Mouse (Mus musculus) embryonic facial prominence, embryonic 12.5 days (tissue): ENCODE results near the gene Lgmn. TPM values are rescaled to one million over a fixed set of nuclear protein-coding genes. Genes with fewer than 3 reads are reported as not detected.

Experiments used
- ATAC-seq: fragments of 200-750 bp; cut with Nextera tagmentation; 2 replicates; pipeline ENCODE4 v1.8.0; 2017; ENCODE audit not compliant: insufficient number of reproducible peaks, insufficient read depth, low FRiP score, low TSS enrichment
- H3K27ac ChIP-seq: fragments of 300-500 bp; sonication (generic); 2 replicates; pipeline ENCODE4 v1.5.1; 2016; ENCODE audit warnings: mild to moderate bottlenecking
- H3K27me3 ChIP-seq: fragments of 300-500 bp; sonication (generic); 2 replicates; pipeline ENCODE4 v1.6.1; 2016; ENCODE audit warnings: mild to moderate bottlenecking, moderate library complexity
- H3K36me3 ChIP-seq: fragments of 300-500 bp; sonication (generic); 2 replicates; pipeline ENCODE4 v1.6.1; 2016; ENCODE audit warnings: mild to moderate bottlenecking
- H3K4me1 ChIP-seq: fragments of 300-500 bp; sonication (generic); 2 replicates; pipeline ENCODE4 v1.6.1; 2016
- H3K4me2 ChIP-seq: fragments of 300-500 bp; sonication (generic); replicated peaks from 2 replicates; pipeline ENCODE4 v1.6.1; 2016; ENCODE audit warnings: mild to moderate bottlenecking, moderate library complexity
- H3K4me3 ChIP-seq: fragments of 300-500 bp; sonication (generic); 2 replicates; pipeline ENCODE4 v1.5.1; 2016; ENCODE audit warnings: mild to moderate bottlenecking
- H3K9ac ChIP-seq: fragments of 300-500 bp; sonication (generic); 2 replicates; pipeline ENCODE4 v1.6.1; 2016; ENCODE audit warnings: mild to moderate bottlenecking, moderate library complexity
- H3K9me3 ChIP-seq: fragments of 300-500 bp; sonication (generic); 2 replicates; pipeline ENCODE4 v1.6.1; 2016; ENCODE audit warnings: mild to moderate bottlenecking, moderate library complexity
- WGBS: fragments of 180-500 bp; shearing (Covaris S2); methylation state at CpG from one replicate; pipeline ENCODE4 v1.1.7; 2016; 5-methylcytosine and 5-hydroxymethylcytosine counted together
- polyA plus RNA-seq: library from polyadenylated mRNA; unstranded; fragments of >200 nt; fragmentation: Nextera tagmentation; extraction: Ambion mirVana; gene quantifications from 2 replicates; pipeline ENCODE4 v1.2.1, GENCODE M21; 2016

The Lgmn gene
- polyA plus RNA-seq, 1 experiment from 2014 or later, result 70.6 TPM

GRCm38 (mm10) chr12:102365016-102365415, 74.6 kb downstream of the Lgmn start:
- ATAC-seq, result no peak

GRCm38 (mm10) chr12:102361189-102362161, 78.1 kb downstream of the Lgmn start:
- Histone ChIP-seq H3K36me3 (0 out of 2 replicates have a peak, but pooled peaks cover 4% of the 10 kb centered on the region), H3K4me2 (no peak overlapping the region), H3K27ac (no peak overlapping the region), H3K9ac (no peak overlapping the region), H3K27me3 (no peaks in the 10 kb centered on the region), H3K9me3 (0 out of 2 replicates have a peak, but pooled peaks cover 2% of the 10 kb centered on the region), H3K4me3 (no peak overlapping the region), H3K4me1 (no peaks in the 10 kb centered on the region)
- WGBS, result 88% methylated on average over 10 of the region's 10 CpGs
- ATAC-seq, result no peak

More at GRCm38 (mm10) chr12:102365016-102365415, 74.6 kb downstream of the Lgmn start:
- no peak overlapping the region for H3K9ac ChIP-seq
- H3K4me1 ChIP-seq, result peaks cover 20% of the 10 kb centered on the region
- no peak overlapping the region for H3K4me2 ChIP-seq
- no peaks in the 10 kb centered on the region for H3K9me3 ChIP-seq
- 92% methylated on average over 7 of the region's 7 CpGs for WGBS
- H3K27me3 ChIP-seq, result no peaks in the 10 kb centered on the region
- H3K36me3 ChIP-seq, result no peaks in the 10 kb centered on the region
- H3K4me3 ChIP-seq, result no peak overlapping the region
- no peak overlapping the region for H3K27ac ChIP-seq

- 0 out of 2 replicates have a peak, but pooled peaks cover 2% of the 10 kb centered on the region for H3K9me3 ChIP-seq
- no peak overlapping the region for H3K9ac ChIP-seq
- no peak for ATAC-seq
- H3K4me3 ChIP-seq, result no peak overlapping the region
- no peaks in the 10 kb centered on the region for H3K4me1 ChIP-seq
- 0 out of 2 replicates have a peak, but pooled peaks cover 4% of the 10 kb centered on the region for H3K36me3 ChIP-seq
- H3K27ac ChIP-seq, result no peak overlapping the region
- 95% methylated on average over 4 of the region's 4 CpGs for WGBS
- no peak overlapping the region for H3K4me2 ChIP-seq
- H3K27me3 ChIP-seq, result no peaks in the 10 kb centered on the region
These were observed 80.2 kb downstream of the Lgmn start for GRCm38 (mm10) chr12:102359390-102359789.

- H3K4me3 ChIP-seq, result no peak overlapping the region
- 77% methylated on average over 1 of the region's 1 CpGs for WGBS
- no peak overlapping the region for H3K9ac ChIP-seq
- H3K27me3 ChIP-seq, result no peaks in the 10 kb centered on the region
- H3K36me3 ChIP-seq, result 0 out of 2 replicates have a peak, but pooled peaks cover 4% of the 10 kb centered on the region
- ATAC-seq, result no peak
- 0 out of 2 replicates have a peak, but pooled peaks cover 2% of the 10 kb centered on the region for H3K9me3 ChIP-seq
- H3K4me2 ChIP-seq, result no peak overlapping the region
- H3K27ac ChIP-seq, result no peak overlapping the region
- H3K4me1 ChIP-seq, result no peaks in the 10 kb centered on the region
These were observed 82.8 kb downstream of the Lgmn start for GRCm38 (mm10) chr12:102356781-102357180.

- no peaks in the 10 kb centered on the region for H3K27me3 ChIP-seq
- H3K4me1 ChIP-seq, result no peaks in the 10 kb centered on the region
- 0 out of 2 replicates have a peak, but pooled peaks cover 4% of the 10 kb centered on the region for H3K36me3 ChIP-seq
- H3K27ac ChIP-seq, result no peak overlapping the region
- H3K9ac ChIP-seq, result no peak overlapping the region
- H3K9me3 ChIP-seq, result 0 out of 2 replicates have a peak, but pooled peaks cover 2% of the 10 kb centered on the region
- H3K4me2 ChIP-seq, result no peak overlapping the region
- H3K4me3 ChIP-seq, result no peak overlapping the region
- no peak for ATAC-seq
These were observed 83.8 kb downstream of the Lgmn start for GRCm38 (mm10) chr12:102355784-102356183.

- 88% methylated on average over 10 of the region's 10 CpGs for WGBS
- Histone ChIP-seq H3K9ac (no peak overlapping the region), H3K36me3 (0 out of 2 replicates have a peak, but pooled peaks cover 2% of the 10 kb centered on the region), H3K27ac (no peak overlapping the region), H3K9me3 (no peaks in the 10 kb centered on the region), H3K27me3 (no peaks in the 10 kb centered on the region), H3K4me2 (no peak overlapping the region), H3K4me1 (no peaks in the 10 kb centered on the region), H3K4me3 (no peak overlapping the region)
- ATAC-seq, result no peak
These were observed 85.3 kb downstream of the Lgmn start for GRCm38 (mm10) chr12:102354126-102354984.

GRCm38 (mm10) chr12:102350997-102351396, 88.6 kb downstream of the Lgmn start:
- WGBS, result 81% methylated on average over 1 of the region's 1 CpGs

GRCm38 (mm10) chr12:102348447-102348846, 91.2 kb downstream of the Lgmn start:
- Histone ChIP-seq H3K36me3 (no peaks in the 10 kb centered on the region), H3K9me3 (no peaks in the 10 kb centered on the region), H3K4me3 (no peak overlapping the region), H3K27me3 (no peaks in the 10 kb centered on the region), H3K4me1 (peaks cover 11% of the 10 kb centered on the region; the same call in 1 of the 2 replicates), H3K9ac (no peak overlapping the region), H3K4me2 (no peak overlapping the region), H3K27ac (no peak overlapping the region)
- ATAC-seq, result no peak
- WGBS, result 92% methylated on average over 6 of the region's 6 CpGs

More at GRCm38 (mm10) chr12:102350997-102351396, 88.6 kb downstream of the Lgmn start:
- H3K9ac ChIP-seq, result no peak overlapping the region
- no peaks in the 10 kb centered on the region for H3K9me3 ChIP-seq
- no peak overlapping the region for H3K4me3 ChIP-seq
- no peak overlapping the region for H3K4me2 ChIP-seq
- no peaks in the 10 kb centered on the region for H3K36me3 ChIP-seq
- no peak overlapping the region for H3K27ac ChIP-seq
- no peaks in the 10 kb centered on the region for H3K4me1 ChIP-seq
- H3K27me3 ChIP-seq, result no peaks in the 10 kb centered on the region
- no peak for ATAC-seq

- ATAC-seq, result no peak
- no peaks in the 10 kb centered on the region for H3K36me3 ChIP-seq
- H3K27me3 ChIP-seq, result no peaks in the 10 kb centered on the region
- WGBS, result 11% methylated on average over 1 of the region's 1 CpGs
- H3K4me3 ChIP-seq, result no peak overlapping the region
- H3K9ac ChIP-seq, result no peak overlapping the region
- no peaks in the 10 kb centered on the region for H3K9me3 ChIP-seq
- H3K4me1 ChIP-seq, result peaks cover 11% of the 10 kb centered on the region; the same call in 1 of the 2 replicates
- H3K27ac ChIP-seq, result no peak overlapping the region
- H3K4me2 ChIP-seq, result no peak overlapping the region
These were observed 93.1 kb downstream of the Lgmn start for GRCm38 (mm10) chr12:102346507-102346906.

- no peak for ATAC-seq
- no peak overlapping the region for H3K4me3 ChIP-seq
- H3K27ac ChIP-seq, result no peak overlapping the region
- H3K9me3 ChIP-seq, result no peaks in the 10 kb centered on the region
- no peak overlapping the region for H3K4me2 ChIP-seq
- no peak overlapping the region for H3K9ac ChIP-seq
- WGBS, result 34% methylated on average over 14 of the region's 14 CpGs
- peaks cover 11% of the 10 kb centered on the region; the same call in 1 of the 2 replicates for H3K4me1 ChIP-seq
- H3K36me3 ChIP-seq, result no peaks in the 10 kb centered on the region
- H3K27me3 ChIP-seq, result no peaks in the 10 kb centered on the region
These were observed 94.4 kb downstream of the Lgmn start for GRCm38 (mm10) chr12:102345031-102345815.
